In genomic region chr8:111741556-111741955, GRCm38 (mm10) we compare ENCODE assay signal across 9 mouse cellular contexts. TPM values are rescaled to one million over a fixed set of nuclear protein-coding genes. Genes with fewer than 3 reads are reported as not detected.
A peak's percentile ranks its signal among the peaks of the same experiment; 100 is the strongest.
DNase-seq lines count a peak whose midpoint lies in the region; ATAC-seq and TF ChIP-seq lines count a peak whose summit lies in the region.
"Had no signal": no experiment of that assay in that cellular context is flagged by ENCODE, and none has a peak within 500 bp of the region (broad histone marks: within the 10 kb centered on the region; RNA-seq: fewer than 3 reads in every experiment).

No protein-coding gene starts in this region.

- no peak for TF ChIP-seq CTCF in left cerebral cortex, adult 2 months (IDR thresholded peaks at IDR 0.05)
- no peak for TF ChIP-seq CTCF in thymus, adult 2 months (IDR thresholded peaks at IDR 0.05; ENCODE audit: borderline replicate concordance, control insufficient read depth, extremely low read depth, insufficient read depth, low read length, poor library complexity)

- 70% methylated on average over 6 of the region's 6 CpGs for WGBS in forebrain, embryonic 13.5 days
- whole genome bisulfite sequencing in kidney, embryonic 16.5 days = 73% methylated on average over 6 of the region's 6 CpGs
- WGBS in neural tube, embryonic 12.5 days = 82% methylated on average over 6 of the region's 6 CpGs
- WGBS in thymus, adult 2 months = 30% methylated on average over 6 of the region's 6 CpGs

- peak overlapping the region; percentile 98 for H3K9ac ChIP-seq in forebrain, embryonic 13.5 days
- H3K9ac ChIP-seq in kidney, embryonic 16.5 days (replicated peaks; ENCODE audit: low read length) = peak overlapping the region; percentile 88
- 0 out of 2 replicates have a peak overlapping the region, but pooled peaks have one; percentile 33 for H3K9ac ChIP-seq in neural tube, embryonic 12.5 days

- no peaks in the 10 kb centered on the region for H3K27me3 ChIP-seq in forebrain, embryonic 13.5 days
- no peaks in the 10 kb centered on the region for H3K27me3 ChIP-seq in kidney, embryonic 16.5 days (ENCODE audit: insufficient read depth, low read length)
- H3K27me3 ChIP-seq in neural tube, embryonic 12.5 days (replicated peaks) = no peaks in the 10 kb centered on the region
- H3K27me3 ChIP-seq in thymus, adult 2 months (ENCODE audit: control insufficient read depth, insufficient read depth, low read length) = peaks cover 23% of the 10 kb centered on the region

- intact Hi-C loops in left cerebral cortex, adult 2 months (cut with DNase I) = no loop called here

- H3K4me3 ChIP-seq in left cerebral cortex, adult 2 months = peak overlapping the region; percentile 82
- H3K4me3 ChIP-seq in forebrain, embryonic 13.5 days = peak overlapping the region; percentile 74
- peak overlapping the region; percentile 80 for H3K4me3 ChIP-seq in kidney, embryonic 16.5 days (ENCODE audit: low read length)
- H3K4me3 ChIP-seq in neural tube, embryonic 12.5 days = peak overlapping the region; percentile 99; the same call in 1 of the 2 replicates
- no peak overlapping the region for H3K4me3 ChIP-seq in thymus, adult 2 months (ENCODE audit: control insufficient read depth, insufficient read depth, low read length)

- peaks cover 85% of the 10 kb centered on the region for H3K4me1 ChIP-seq in forebrain, embryonic 13.5 days
- peaks cover 78% of the 10 kb centered on the region for H3K4me1 ChIP-seq in kidney, embryonic 16.5 days (ENCODE audit: insufficient read depth, low read length)
- H3K4me1 ChIP-seq in neural tube, embryonic 12.5 days = peaks cover 85% of the 10 kb centered on the region
- no peaks in the 10 kb centered on the region for H3K4me1 ChIP-seq in thymus, adult 2 months (replicated peaks; ENCODE audit: control insufficient read depth, insufficient read depth, low read length)

- no peaks in the 10 kb centered on the region for H3K36me3 ChIP-seq in forebrain, embryonic 13.5 days (ENCODE audit: poor library complexity, severe bottlenecking)
- H3K36me3 ChIP-seq in kidney, embryonic 16.5 days (ENCODE audit: insufficient read depth, low read length) = no peaks in the 10 kb centered on the region
- H3K36me3 ChIP-seq in neural tube, embryonic 12.5 days = no peaks in the 10 kb centered on the region
- no peaks in the 10 kb centered on the region for H3K36me3 ChIP-seq in thymus, adult 2 months (ENCODE audit: control insufficient read depth, insufficient read depth, low read length)

- no peak for ATAC-seq in forebrain, embryonic 13.5 days
- no peak for ATAC-seq in kidney, embryonic 16.5 days (ENCODE audit: low FRiP score, low TSS enrichment)
- ATAC-seq in neural tube, embryonic 12.5 days (ENCODE audit: low FRiP score, low read depth) = no peak

- no peak for TF ChIP-seq POLR2A in thymus, adult 2 months (IDR thresholded peaks at IDR 0.05; ENCODE audit: control insufficient read depth, extremely low read depth, insufficient read depth, low read length, poor library complexity)

- DNase-seq in left cerebral cortex, adult 2 months (ENCODE audit: extremely low spot score in 1 of 2, low spot score in 2 of 2) = no peak
- DNase-seq in left cerebral cortex, adult 8-10 months (ENCODE audit: low spot score in 2 of 2) = no peak
- no peak for DNase-seq in adrenal gland, postnatal 25 days
- no peak for DNase-seq in thymus, adult 2 months
- DNase-seq in cerebellum, postnatal 14 days = no peak

- peak overlapping the region; percentile 75 for H3K4me2 ChIP-seq in forebrain, embryonic 13.5 days
- H3K4me2 ChIP-seq in kidney, embryonic 16.5 days (replicated peaks; ENCODE audit: low read depth, low read length) = peak overlapping the region; percentile 71
- H3K4me2 ChIP-seq in neural tube, embryonic 12.5 days (replicated peaks) = peak overlapping the region; percentile 69

- H3K27ac ChIP-seq in left cerebral cortex, adult 2 months = peak overlapping the region; percentile 6; the same call in 1 of the 2 replicates
- H3K27ac ChIP-seq in forebrain, embryonic 13.5 days = peak overlapping the region; percentile 84
- H3K27ac ChIP-seq in kidney, embryonic 16.5 days (ENCODE audit: low read length) = peak overlapping the region; percentile 78; the same call in 1 of the 2 replicates
- no peak overlapping the region for H3K27ac ChIP-seq in neural tube, embryonic 12.5 days
- no peak overlapping the region for H3K27ac ChIP-seq in thymus, adult 2 months (ENCODE audit: control insufficient read depth, insufficient read depth, low read length)

- no peaks in the 10 kb centered on the region for H3K9me3 ChIP-seq in forebrain, embryonic 13.5 days (replicated peaks)
- H3K9me3 ChIP-seq in kidney, embryonic 16.5 days (ENCODE audit: low read length) = no peaks in the 10 kb centered on the region
- no peaks in the 10 kb centered on the region for H3K9me3 ChIP-seq in neural tube, embryonic 12.5 days

RNA-seq across cellular contexts. Expression of gene Bcar1, which starts 2.1 kb away (rescaled TPM):
- total RNA-seq in left cerebral cortex, adult 2 months (2021) = 10 to 100 TPM; 49.3 to 54.2 TPM
- 10 to 100 TPM; 49.4 to 54.6 (median 53.5) TPM for total RNA-seq in left cerebral cortex, adult 8-10 months (2022)
- 49.9 and 50.0 TPM in 2 replicates for polyA plus RNA-seq in forebrain, embryonic 13.5 days (2015; fragmentation: Nextera tagmentation; extraction: Ambion mirVana)
- polyA plus RNA-seq in kidney, embryonic 16.5 days (2015; fragmentation: Nextera tagmentation; extraction: Ambion mirVana) = 49.6 and 60.1 TPM in 2 replicates
- polyA plus RNA-seq in neural tube, embryonic 12.5 days (2016; fragmentation: Nextera tagmentation; extraction: Ambion mirVana) = 55.9 and 61.5 TPM in 2 replicates
- total RNA-seq in adrenal gland, postnatal 25 days (2021) = 64.5 and 70.0 TPM in 2 replicates
- polyA plus RNA-seq in thymus, adult 2 months (2012; rRNA removed) = 11.8 and 14.0 TPM in 2 replicates

RNA-seq across cellular contexts. Expression of gene Ctrb1, which starts 50.7 kb away (rescaled TPM):
- not detected for total RNA-seq in left cerebral cortex, adult 2 months (2021)
- total RNA-seq in left cerebral cortex, adult 8-10 months (2022) = not detected
- 1.7 TPM in 1 of 2 replicates, not detected in the other for polyA plus RNA-seq in forebrain, embryonic 13.5 days (2015; fragmentation: Nextera tagmentation; extraction: Ambion mirVana)
- polyA plus RNA-seq in kidney, embryonic 16.5 days (2015; fragmentation: Nextera tagmentation; extraction: Ambion mirVana) = 0.35 TPM in 1 of 2 replicates, not detected in the other
- not detected in 2 replicates for polyA plus RNA-seq in neural tube, embryonic 12.5 days (2016; fragmentation: Nextera tagmentation; extraction: Ambion mirVana)
- total RNA-seq in adrenal gland, postnatal 25 days (2021) = not detected in 2 replicates
- 6.6 and 11.8 TPM in 2 replicates for polyA plus RNA-seq in thymus, adult 2 months (2012; rRNA removed)
- total RNA-seq: left cerebral cortex, postnatal 36 days had no signal

Comparison
In these comparisons a context has a peak if more than half of its experiments do, and no peak if none do; other contexts are left out.
1. H3K27ac ChIP-seq: peak in left cerebral cortex, adult 2 months (single experiment), forebrain, embryonic 13.5 days (single experiment) and kidney, embryonic 16.5 days (single experiment); none in neural tube, embryonic 12.5 days (single experiment) and thymus, adult 2 months (single experiment).
2. H3K9ac ChIP-seq: peak in every context shown above with its lines; median percentile 98 in forebrain, embryonic 13.5 days; 88 in kidney, embryonic 16.5 days; 33 in neural tube, embryonic 12.5 days.
3. Peak in every context shown above with its lines, with median percentiles within 50 percentile points of each other: H3K4me2 ChIP-seq.